Mouse (Mus musculus) thymus, postnatal 14 days (tissue): ENCODE measurements around the gene Fam126a.

Source experiments
- DNase-seq: peaks from one replicate; pipeline ENCODE4 v3.0.0; 2021

Fam126a gene

GRCm38 (mm10) chr5:24030579-24030969, at the start of gene Fam126a:
Gene Fam126a, minus strand, starts transcription at chr5:24030690.
- DNase-seq: peak; percentile 94

- no peak for DNase-seq
These were observed 48.1 kb upstream of the Fam126a start for GRCm38 (mm10) chr5:24078420-24079179.

GRCm38 (mm10) chr5:24077739-24078306, 47.3 kb upstream of the Fam126a start:
- DNase-seq: no peak

- peak; percentile 35 for DNase-seq
These were observed 46.7 kb upstream of the Fam126a start for GRCm38 (mm10) chr5:24076986-24077718.

- DNase-seq: no peak
These were observed 41.5 kb upstream of the Fam126a start for GRCm38 (mm10) chr5:24072031-24072430.

GRCm38 (mm10) chr5:24068955-24069354, 38.5 kb upstream of the Fam126a start:
- DNase-seq: no peak

- DNase-seq: no peak
These were observed 33.1 kb upstream of the Fam126a start for GRCm38 (mm10) chr5:24063545-24063944.

- DNase-seq: no peak
These were observed 32.5 kb upstream of the Fam126a start for GRCm38 (mm10) chr5:24063034-24063433.

GRCm38 (mm10) chr5:24060949-24061348, 30.5 kb upstream of the Fam126a start:
- no peak for DNase-seq

- no peak for DNase-seq
These were observed 27.1 kb upstream of the Fam126a start for GRCm38 (mm10) chr5:24057592-24057991.

- DNase-seq: no peak
These were observed 26.4 kb upstream of the Fam126a start for GRCm38 (mm10) chr5:24056865-24057264.

- DNase-seq: no peak
These were observed 23.9 kb upstream of the Fam126a start for GRCm38 (mm10) chr5:24054382-24054781.

GRCm38 (mm10) chr5:24053245-24054190, 23.0 kb upstream of the Fam126a start:
- DNase-seq: no peak

- no peak for DNase-seq
These were observed 21.5 kb upstream of the Fam126a start for GRCm38 (mm10) chr5:24051755-24052675.

- no peak for DNase-seq
These were observed 17.3 kb upstream of the Fam126a start for GRCm38 (mm10) chr5:24047821-24048220.

GRCm38 (mm10) chr5:24047001-24047400, 16.5 kb upstream of the Fam126a start:
- no peak for DNase-seq

- DNase-seq: no peak
These were observed 15.6 kb upstream of the Fam126a start for GRCm38 (mm10) chr5:24045998-24046631.

- no peak for DNase-seq
These were observed 13.9 kb upstream of the Fam126a start for GRCm38 (mm10) chr5:24044387-24044786.

- DNase-seq: no peak
These were observed 12.9 kb upstream of the Fam126a start for GRCm38 (mm10) chr5:24043367-24043766.

GRCm38 (mm10) chr5:24041341-24041852, 10.9 kb upstream of the Fam126a start:
- no peak for DNase-seq

GRCm38 (mm10) chr5:24040601-24041000, 10.1 kb upstream of the Fam126a start:
- DNase-seq: no peak
